Mouse (Mus musculus) small intestine, adult 2 months (tissue): Measurements from ENCODE around the gene Supt16.

Experiments used
- CTCF ChIP-seq: fragments of 200-500 bp; IDR thresholded peaks from 2 replicates; pipeline ENCODE4 v1.5.1; 2012; ENCODE audit warnings: low read depth, mild to moderate bottlenecking, control low read depth, inconsistent platforms, low read length, moderate library complexity, mixed read lengths; ENCODE audit not compliant: insufficient replicate concordance, insufficient read length; ENCODE audit errors: extremely low read depth
- POLR2A ChIP-seq: fragments of 200-500 bp; IDR thresholded peaks from 2 replicates; pipeline ENCODE4 v1.6.1; 2012; ENCODE audit warnings: low read depth, mild to moderate bottlenecking, control low read depth, inconsistent platforms, low read length, moderate library complexity

DNA sequence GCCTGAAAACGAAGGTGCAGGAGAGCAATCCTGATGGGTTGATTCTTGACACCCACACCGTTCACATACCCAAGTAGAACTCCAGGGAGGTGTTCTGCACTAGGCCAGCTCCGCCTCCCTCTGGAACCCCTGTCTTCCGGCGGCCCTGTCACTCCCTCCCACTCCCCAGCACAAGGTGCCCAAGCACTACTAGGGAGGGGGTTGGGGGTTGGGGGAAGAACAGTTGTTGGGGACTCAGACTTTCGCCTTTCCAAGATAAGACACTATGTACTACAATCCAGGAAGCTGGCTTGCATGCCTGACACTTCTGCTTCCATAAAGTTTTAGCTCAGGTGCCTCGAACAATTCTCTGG, 47.5 kb upstream of the Supt16 start:
- TF ChIP-seq CTCF (no peak), POLR2A (no peak)
